Mouse (Mus musculus): Measurements from ENCODE around the gene Atp1a1.

- TF ChIP-seq GATA1 (IDR thresholded peaks at IDR 0.05; ENCODE audit: low read length) (no peak), TAL1 (IDR thresholded peaks at IDR 0.05; ENCODE audit: low read length) (no peak)
Observed at GRCm38 (mm10) chr3:101634141-101634900, 29.8 kb upstream of the Atp1a1 start.
